Mouse (Mus musculus) gastrocnemius, postnatal 25 days (tissue): Measurements from ENCODE around the gene Shb. TPM values are rescaled to one million over a fixed set of nuclear protein-coding genes. Genes with fewer than 3 reads are reported as not detected.

Source experiments
- DNase-seq: peaks from one replicate; pipeline ENCODE4 v3.0.0; 2022
- total RNA-seq, 2 experiments: library from RNA; stranded (reverse); gene quantifications; 1 replicate in 1 of 2; 2 replicates in 1 of 2; pipeline ENCODE4 v1.2.3; 2021

Shb gene
- total RNA-seq, 2 experiments from 2014 or later = 5.4 to 8.0 TPM

GRCm38 (mm10) chr4:45455001-45455400 is 77.3 kb downstream of the Shb start:
- no peak for DNase-seq

GRCm38 (mm10) chr4:45453271-45453851 is 78.9 kb downstream of the Shb start:
- no peak for DNase-seq

- DNase-seq = no peak
Measured at GRCm38 (mm10) chr4:45452569-45453111, 79.6 kb downstream of the Shb start.

GRCm38 (mm10) chr4:45449012-45449411 is 83.3 kb downstream of the Shb start:
- DNase-seq = no peak

- no peak for DNase-seq
Measured at GRCm38 (mm10) chr4:45448481-45448880, 83.8 kb downstream of the Shb start.

- DNase-seq = no peak
Measured at GRCm38 (mm10) chr4:45447196-45447595, 85.1 kb downstream of the Shb start.

- DNase-seq = no peak
Measured at GRCm38 (mm10) chr4:45445235-45445634, 87.0 kb downstream of the Shb start.

GRCm38 (mm10) chr4:45444813-45445212 is 87.5 kb downstream of the Shb start:
- DNase-seq = peak; percentile 54

- DNase-seq = no peak
Measured at GRCm38 (mm10) chr4:45443652-45444051, 88.6 kb downstream of the Shb start.

- DNase-seq = no peak
Measured at GRCm38 (mm10) chr4:45442237-45442636, 90.0 kb downstream of the Shb start.

- no peak for DNase-seq
Measured at GRCm38 (mm10) chr4:45441778-45442177, 90.5 kb downstream of the Shb start.

GRCm38 (mm10) chr4:45439281-45439680 is 93.0 kb downstream of the Shb start:
- no peak for DNase-seq

GRCm38 (mm10) chr4:45437010-45437409 is 95.3 kb downstream of the Shb start:
- no peak for DNase-seq

- DNase-seq = no peak
Measured at GRCm38 (mm10) chr4:45436383-45436913, 95.8 kb downstream of the Shb start.

- DNase-seq = no peak
Measured at GRCm38 (mm10) chr4:45435899-45436298, 96.4 kb downstream of the Shb start.

- DNase-seq = no peak
Measured at GRCm38 (mm10) chr4:45434681-45435080, 97.6 kb downstream of the Shb start.

- no peak for DNase-seq
Measured at GRCm38 (mm10) chr4:45434071-45434470, 98.2 kb downstream of the Shb start.

- DNase-seq = no peak
Measured at GRCm38 (mm10) chr4:45431806-45432205, 100.5 kb downstream of the Shb start.

- no peak for DNase-seq
Measured at GRCm38 (mm10) chr4:45431316-45431715, 101.0 kb downstream of the Shb start.

- DNase-seq = no peak
Measured at GRCm38 (mm10) chr4:45429451-45429850, 102.8 kb downstream of the Shb start.

- no peak for DNase-seq
Measured at GRCm38 (mm10) chr4:45426724-45427457, 105.4 kb downstream of the Shb start.

GRCm38 (mm10) chr4:45423406-45423805 is 108.9 kb downstream of the Shb start:
- no peak for DNase-seq

- no peak for DNase-seq
Measured at GRCm38 (mm10) chr4:45422640-45423039, 109.6 kb downstream of the Shb start.
